Mouse (Mus musculus) liver, embryonic 12.5 days (tissue): ENCODE measurements around the gene Gm5737. TPM values are rescaled to one million over a fixed set of nuclear protein-coding genes. Genes with fewer than 3 reads are reported as not detected.

ENCODE experiments used
- ATAC-seq: fragments of 200-750 bp; cut with Nextera tagmentation; 2 replicates; pipeline ENCODE4 v1.8.0; 2017; ENCODE audit warnings: moderate number of reproducible peaks, mild to moderate bottlenecking, moderate library complexity
- H3K27ac ChIP-seq: fragments of 300-500 bp; sonication (generic); 2 replicates; pipeline ENCODE4 v1.5.1; 2016; ENCODE audit warnings: mild to moderate bottlenecking
- H3K27me3 ChIP-seq: fragments of 300-500 bp; sonication (generic); replicated peaks from 2 replicates; pipeline ENCODE4 v1.6.1; 2016; ENCODE audit warnings: mild to moderate bottlenecking, moderate library complexity
- H3K36me3 ChIP-seq: fragments of 300-500 bp; sonication (generic); 2 replicates; pipeline ENCODE4 v1.6.1; 2016; ENCODE audit warnings: mild to moderate bottlenecking, moderate library complexity
- H3K4me1 ChIP-seq: fragments of 300-500 bp; sonication (generic); 2 replicates; pipeline ENCODE4 v1.6.1; 2016
- H3K4me2 ChIP-seq: fragments of 300-500 bp; sonication (generic); 2 replicates; pipeline ENCODE4 v1.6.1; 2016; ENCODE audit warnings: mild to moderate bottlenecking, moderate library complexity
- H3K4me3 ChIP-seq: fragments of 300-500 bp; sonication (generic); 2 replicates; pipeline ENCODE4 v1.5.1; 2016; ENCODE audit warnings: mild to moderate bottlenecking, moderate library complexity
- H3K9ac ChIP-seq: fragments of 300-500 bp; sonication (generic); 2 replicates; pipeline ENCODE4 v1.6.1; 2016; ENCODE audit warnings: mild to moderate bottlenecking, moderate library complexity
- H3K9me3 ChIP-seq: fragments of 300-500 bp; sonication (generic); replicated peaks from 2 replicates; pipeline ENCODE4 v1.6.1; 2016; ENCODE audit warnings: mild to moderate bottlenecking, moderate library complexity
- WGBS: fragments of 180-500 bp; shearing (Covaris S2); methylation state at CpG from one replicate; pipeline ENCODE4 v1.1.7; 2016; ENCODE audit not compliant: insufficient replicate concordance; 5-methylcytosine and 5-hydroxymethylcytosine counted together
- polyA plus RNA-seq: library from polyadenylated mRNA; unstranded; fragments of >200 nt; fragmentation: Nextera tagmentation; extraction: Ambion mirVana; gene quantifications from 2 replicates; pipeline ENCODE4 v1.2.1, GENCODE M21; 2016

Gene Gm5737
- polyA plus RNA-seq, 1 experiment from 2014 or later, result not detected

DNA sequence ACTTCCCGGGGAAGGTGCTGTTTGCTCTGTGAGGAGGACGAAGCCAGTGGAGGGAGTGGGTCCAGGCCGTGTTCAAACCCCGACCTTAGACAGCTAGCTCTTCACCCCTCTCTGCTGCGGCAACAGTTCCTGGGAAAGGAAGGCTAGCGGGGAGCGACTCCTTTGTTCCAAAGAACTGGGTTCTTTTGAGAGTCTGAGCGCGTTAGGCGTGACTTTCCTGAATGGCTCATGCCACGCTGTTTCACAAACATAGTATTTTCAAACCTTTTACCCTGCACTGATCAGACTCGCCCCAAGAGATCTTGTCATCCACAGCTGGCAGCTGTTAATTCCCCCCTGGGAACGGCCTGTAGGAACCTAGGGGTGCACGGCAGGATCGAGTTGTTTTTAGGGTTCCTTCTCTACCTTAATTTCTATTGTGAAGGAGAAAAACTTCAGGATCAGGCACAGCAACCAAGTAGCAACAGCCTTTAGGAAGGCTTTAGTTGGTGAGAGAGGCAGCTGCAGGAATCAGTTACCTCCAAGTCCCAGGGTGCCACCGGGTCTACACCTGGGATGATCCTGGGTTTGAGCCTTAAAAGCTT, 31.8 kb downstream of the Gm5737 start:
- ATAC-seq, result no peak
- Histone ChIP-seq H3K9me3 (no peaks in the 10 kb centered on the region), H3K9ac (peak overlapping the region; percentile 93), H3K4me1 (peaks cover 63% of the 10 kb centered on the region), H3K4me2 (peak overlapping the region; percentile 89), H3K4me3 (peak overlapping the region; percentile 94), H3K27ac (peak overlapping the region; percentile 97), H3K27me3 (no peaks in the 10 kb centered on the region), H3K36me3 (peaks cover 44% of the 10 kb centered on the region)
- 5% methylated on average over 16 of the region's 16 CpGs for WGBS

DNA sequence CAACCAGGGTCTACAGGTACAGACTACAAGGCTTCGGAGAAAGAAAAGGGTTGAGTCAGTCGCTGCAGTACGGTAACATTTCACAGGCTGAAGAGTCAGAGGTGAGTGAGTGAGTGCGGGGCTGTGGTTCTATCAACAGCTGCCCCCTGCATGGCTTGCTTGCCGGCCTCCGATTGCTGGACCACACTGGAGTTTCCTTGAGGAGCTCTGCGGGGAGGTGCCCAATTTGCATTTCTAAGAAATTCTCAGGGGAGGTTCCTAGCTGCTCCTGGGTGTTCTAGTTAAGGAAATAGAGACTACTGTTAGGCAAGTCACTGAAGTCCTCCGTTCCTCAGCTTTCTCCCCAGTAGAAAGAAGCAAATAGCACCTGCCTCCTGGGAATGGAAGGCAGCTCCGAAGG, 32.5 kb downstream of the Gm5737 start:
- peak overlapping the region; percentile 89 for H3K4me2 ChIP-seq
- H3K27me3 ChIP-seq, result no peaks in the 10 kb centered on the region
- H3K36me3 ChIP-seq, result peaks cover 46% of the 10 kb centered on the region
- no peaks in the 10 kb centered on the region for H3K9me3 ChIP-seq
- no peak for ATAC-seq
- peak overlapping the region; percentile 97 for H3K27ac ChIP-seq
- H3K9ac ChIP-seq, result peak overlapping the region; percentile 93
- 54% methylated on average over 9 of the region's 9 CpGs for WGBS
- H3K4me3 ChIP-seq, result peak overlapping the region; percentile 94
- peaks cover 70% of the 10 kb centered on the region for H3K4me1 ChIP-seq

DNA sequence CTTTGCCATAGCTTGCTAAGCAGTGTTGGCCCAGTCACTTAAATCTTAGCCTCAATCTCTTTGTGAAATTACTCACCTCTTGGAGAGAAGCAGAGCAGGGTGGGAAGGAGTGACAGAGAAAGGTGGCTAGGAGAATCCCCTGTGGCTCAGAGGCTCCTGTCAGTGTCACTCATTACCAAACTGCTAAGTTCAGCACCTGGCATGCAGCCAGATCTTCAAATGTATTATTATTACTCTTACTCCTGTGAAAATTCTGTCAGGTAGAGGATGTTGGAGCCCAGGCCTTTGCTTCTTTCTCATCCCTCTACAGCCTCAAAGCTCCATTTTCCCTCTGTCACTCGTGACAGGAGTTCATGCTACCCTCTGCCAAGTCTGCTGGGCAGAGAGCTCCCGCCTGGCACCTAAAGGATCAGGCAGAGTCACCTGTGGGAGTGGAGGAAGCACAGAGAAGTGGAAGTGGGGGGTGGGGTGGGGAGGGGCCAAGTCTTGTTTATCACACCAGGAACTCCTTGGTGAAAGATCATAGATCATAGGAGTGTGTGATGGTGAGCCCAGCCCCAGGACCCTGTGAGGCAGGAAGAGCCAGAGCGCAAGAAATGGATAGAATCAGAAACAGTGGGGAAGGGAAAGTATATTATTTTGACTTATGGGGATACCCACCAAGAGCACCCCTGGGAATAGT, 36.8 kb downstream of the Gm5737 start:
- WGBS, result 61% methylated on average over 3 of the region's 3 CpGs
- peak overlapping the region; percentile 66 for H3K27ac ChIP-seq
- peaks cover 93% of the 10 kb centered on the region for H3K4me1 ChIP-seq

DNA sequence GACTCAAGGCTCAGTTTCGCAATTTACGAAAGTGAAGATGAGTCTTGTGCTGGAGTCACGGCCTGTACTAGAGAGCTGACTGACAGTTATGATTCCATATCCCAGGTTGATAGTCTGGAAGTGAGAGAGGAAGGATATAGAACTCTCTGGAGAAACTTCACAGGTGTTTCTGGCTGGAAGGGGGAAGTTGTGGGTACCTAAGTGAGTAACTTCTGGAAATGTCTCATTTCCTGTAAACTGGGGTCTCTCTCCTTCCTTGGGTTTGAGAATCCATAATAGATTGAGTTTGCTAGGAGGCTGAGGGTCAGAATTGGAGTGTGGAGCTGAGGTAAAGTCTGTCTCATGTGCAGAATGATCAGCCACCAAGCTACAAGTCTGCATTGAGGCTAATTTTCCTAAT, 38.0 kb downstream of the Gm5737 start:
- peak overlapping the region; percentile 57 for H3K9ac ChIP-seq
- H3K36me3 ChIP-seq, result peaks cover 51% of the 10 kb centered on the region
- H3K9me3 ChIP-seq, result no peaks in the 10 kb centered on the region
- peak overlapping the region; percentile 77 for H3K27ac ChIP-seq
- H3K4me2 ChIP-seq, result peak overlapping the region; percentile 62
- peak overlapping the region; percentile 24; the same call in 1 of the 2 replicates for H3K4me3 ChIP-seq
- peaks cover 91% of the 10 kb centered on the region for H3K4me1 ChIP-seq
- 75% methylated on average over 3 of the region's 3 CpGs for WGBS
- H3K27me3 ChIP-seq, result no peaks in the 10 kb centered on the region
- ATAC-seq, result no peak

More for the DNA sequence above, 36.8 kb downstream of the Gm5737 start:
- peak overlapping the region; percentile 1 for H3K4me2 ChIP-seq
- H3K9me3 ChIP-seq, result no peaks in the 10 kb centered on the region
- no peak overlapping the region for H3K4me3 ChIP-seq
- H3K9ac ChIP-seq, result peak overlapping the region; percentile 33; the same call in 1 of the 2 replicates
- peaks cover 58% of the 10 kb centered on the region for H3K36me3 ChIP-seq
- ATAC-seq, result no peak
- H3K27me3 ChIP-seq, result no peaks in the 10 kb centered on the region

DNA sequence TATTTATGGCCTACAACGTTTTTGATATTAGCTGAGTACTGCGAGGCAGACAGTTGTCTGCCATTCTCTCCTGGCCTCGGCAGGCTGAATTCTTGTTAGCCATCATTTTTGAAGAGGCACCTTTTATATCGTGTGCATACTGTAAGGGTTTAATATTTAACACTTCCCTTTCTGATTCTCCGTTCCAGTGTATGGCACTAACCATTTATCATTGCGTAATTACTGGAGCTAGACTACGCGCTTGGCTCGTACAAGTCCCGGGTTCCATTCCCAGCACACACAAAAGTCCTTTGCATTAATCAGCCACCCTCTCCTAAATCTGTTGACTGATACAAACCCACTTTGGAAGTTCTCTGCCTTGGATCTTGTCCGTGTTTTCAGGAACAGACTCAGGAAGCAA, 47.7 kb downstream of the Gm5737 start:
- Histone ChIP-seq H3K27me3 (no peaks in the 10 kb centered on the region), H3K9ac (peak overlapping the region; percentile 71), H3K36me3 (peaks cover 44% of the 10 kb centered on the region), H3K4me1 (peaks cover 95% of the 10 kb centered on the region), H3K4me3 (no peak overlapping the region), H3K9me3 (no peaks in the 10 kb centered on the region), H3K27ac (peak overlapping the region; percentile 97), H3K4me2 (peak overlapping the region; percentile 66; the same call in 1 of the 2 replicates)
- WGBS, result 81% methylated on average over 11 of the region's 11 CpGs
- ATAC-seq, result no peak

DNA sequence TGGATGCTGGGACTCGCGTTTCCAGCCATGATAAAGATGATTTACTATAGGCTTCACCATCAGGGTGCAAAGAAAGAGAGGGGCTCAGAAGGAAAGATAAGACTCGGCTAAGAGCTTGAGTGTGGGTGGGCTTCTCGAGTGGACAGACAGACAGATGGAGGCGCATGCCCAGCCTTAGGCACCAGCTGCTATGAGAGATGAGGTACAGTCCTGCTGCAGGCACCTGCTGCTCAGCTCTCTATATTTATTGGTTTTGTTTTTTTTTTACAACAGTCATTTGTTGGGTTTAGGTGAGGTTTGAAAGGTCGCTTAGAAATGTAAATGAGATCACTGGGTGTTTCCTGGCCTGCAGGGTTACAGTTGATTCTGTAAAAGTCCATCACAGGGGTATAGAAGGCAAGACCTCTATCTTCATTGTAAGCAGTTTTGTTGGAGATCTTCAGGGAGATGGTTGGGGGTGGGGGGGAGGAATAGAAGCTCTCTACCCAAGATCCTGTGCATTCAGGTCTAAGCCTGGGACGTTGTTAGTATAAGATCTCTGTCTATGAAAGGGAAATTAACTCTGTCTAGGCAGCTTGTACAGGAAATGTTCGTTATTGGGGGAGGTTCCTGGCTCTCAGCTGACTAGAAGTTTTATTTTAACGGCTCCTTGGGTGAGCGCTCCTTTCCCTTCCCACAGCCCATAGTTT, 48.8 kb downstream of the Gm5737 start:
- Histone ChIP-seq H3K4me1 (peaks cover 95% of the 10 kb centered on the region), H3K36me3 (peaks cover 44% of the 10 kb centered on the region), H3K9me3 (no peaks in the 10 kb centered on the region), H3K4me2 (peak overlapping the region; percentile 66), H3K9ac (peak overlapping the region; percentile 71), H3K27me3 (no peaks in the 10 kb centered on the region), H3K27ac (peak overlapping the region; percentile 97), H3K4me3 (peak overlapping the region; percentile 27)
- no peak for ATAC-seq
- WGBS, result 21% methylated on average over 10 of the region's 10 CpGs

DNA sequence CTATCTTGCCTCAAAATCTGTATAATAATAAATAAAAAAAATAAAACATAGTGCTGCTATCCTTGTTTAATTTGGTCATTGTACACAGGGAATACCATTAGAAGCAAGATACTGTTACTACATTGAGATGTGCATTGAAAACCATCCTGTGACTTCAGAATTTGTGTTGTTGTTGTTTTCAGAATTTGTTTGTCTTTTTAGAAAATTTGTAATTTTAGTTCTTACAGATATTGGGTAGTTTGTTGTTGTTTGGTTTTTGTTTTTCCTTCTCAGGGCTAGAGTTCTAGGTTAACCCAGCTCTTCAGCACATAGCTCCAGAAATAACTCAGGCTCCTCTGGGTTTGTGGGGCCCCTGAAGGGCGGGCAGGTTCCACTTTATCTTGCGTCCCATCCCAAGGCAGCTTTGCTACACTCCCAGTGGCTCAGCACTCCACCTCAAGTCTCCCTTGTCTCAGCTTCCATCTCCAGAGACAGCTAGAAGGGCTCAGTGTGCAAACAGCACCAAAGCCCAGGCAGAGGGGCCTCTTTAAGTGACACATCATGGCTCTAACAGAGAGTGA, 49.4 kb downstream of the Gm5737 start:
- 8% methylated on average over 2 of the region's 2 CpGs for WGBS
- Histone ChIP-seq H3K9ac (peak overlapping the region; percentile 71), H3K9me3 (no peaks in the 10 kb centered on the region), H3K27ac (peak overlapping the region; percentile 97), H3K4me3 (peak overlapping the region; percentile 27), H3K4me1 (peaks cover 95% of the 10 kb centered on the region), H3K4me2 (peak overlapping the region; percentile 66), H3K36me3 (peaks cover 44% of the 10 kb centered on the region), H3K27me3 (no peaks in the 10 kb centered on the region)
- ATAC-seq, result peak; percentile 92

DNA sequence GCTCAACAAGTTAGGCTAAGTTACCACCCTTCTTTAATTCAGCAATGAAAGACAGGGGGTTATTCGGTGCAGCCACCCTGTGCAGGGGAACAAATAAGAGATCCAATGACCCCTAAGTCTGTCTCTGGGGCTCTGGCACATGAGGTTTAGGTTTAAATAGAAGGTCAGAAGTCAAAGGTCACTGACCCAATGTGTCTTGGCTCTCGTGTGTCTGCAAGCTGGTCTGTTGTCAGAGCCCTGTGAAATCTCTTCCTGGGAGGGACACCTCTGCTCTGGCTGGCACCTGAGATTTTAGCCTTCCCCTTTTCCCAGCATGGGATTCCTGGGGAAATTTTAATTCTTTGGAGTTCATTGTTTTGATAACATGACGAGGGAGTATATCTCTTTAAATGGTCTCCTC, 50.0 kb downstream of the Gm5737 start:
- peaks cover 47% of the 10 kb centered on the region for H3K36me3 ChIP-seq
- 0 out of 2 replicates have a peak, but pooled peaks have one; percentile 3 for ATAC-seq
- peak overlapping the region; percentile 97 for H3K27ac ChIP-seq
- H3K4me3 ChIP-seq, result peak overlapping the region; percentile 27
- H3K9me3 ChIP-seq, result no peaks in the 10 kb centered on the region
- H3K4me1 ChIP-seq, result peaks cover 95% of the 10 kb centered on the region
- H3K27me3 ChIP-seq, result no peaks in the 10 kb centered on the region
- 32% methylated on average over 3 of the region's 3 CpGs for WGBS
- H3K9ac ChIP-seq, result peak overlapping the region; percentile 71
- peak overlapping the region; percentile 66 for H3K4me2 ChIP-seq

DNA sequence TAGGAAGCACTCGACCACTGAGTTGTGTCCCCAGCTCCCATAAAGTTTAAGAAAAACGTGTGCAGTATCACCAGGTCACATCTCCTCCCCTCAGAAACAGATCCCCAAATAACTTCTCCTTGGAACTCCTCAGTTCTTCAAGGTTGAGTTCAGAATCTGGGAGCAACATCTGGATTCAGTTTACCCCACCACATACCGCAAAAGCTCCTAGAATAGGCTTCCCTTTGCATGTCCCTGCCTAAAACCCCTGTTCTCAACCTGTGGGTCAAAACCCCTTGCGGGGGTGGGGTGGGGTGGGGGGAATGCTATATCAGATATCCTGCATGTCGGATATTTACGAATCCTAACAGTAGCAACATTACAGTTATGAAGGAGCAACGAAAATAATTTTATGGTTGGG, 50.5 kb downstream of the Gm5737 start:
- Histone ChIP-seq H3K9me3 (no peaks in the 10 kb centered on the region), H3K27ac (peak overlapping the region; percentile 97), H3K4me3 (no peak overlapping the region), H3K4me1 (peaks cover 95% of the 10 kb centered on the region), H3K9ac (peak overlapping the region; percentile 71), H3K27me3 (no peaks in the 10 kb centered on the region), H3K4me2 (peak overlapping the region; percentile 66), H3K36me3 (peaks cover 47% of the 10 kb centered on the region)
- no peak for ATAC-seq
- 60% methylated on average over 7 of the region's 7 CpGs for WGBS

DNA sequence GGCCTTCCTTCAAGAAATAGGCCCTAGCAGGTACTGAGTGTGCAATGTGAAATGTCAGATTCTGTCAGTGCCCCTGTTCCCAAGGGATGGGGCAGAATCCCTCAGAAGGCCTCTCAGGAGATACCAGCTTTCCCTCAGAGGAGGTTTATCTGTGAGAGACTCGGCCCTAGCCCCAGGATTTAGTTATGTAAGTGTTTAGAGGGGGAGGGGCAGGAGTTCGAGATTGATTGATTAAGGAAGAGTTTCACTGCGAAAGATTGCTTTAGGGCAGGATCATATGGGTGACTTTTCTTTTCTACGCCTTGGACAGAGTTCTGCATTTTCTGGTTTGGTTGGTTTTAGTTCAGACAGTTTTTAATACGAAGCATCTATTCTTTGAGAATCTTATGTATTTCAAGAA, 51.3 kb downstream of the Gm5737 start:
- H3K4me3 ChIP-seq, result no peak overlapping the region
- no peaks in the 10 kb centered on the region for H3K27me3 ChIP-seq
- peaks cover 39% of the 10 kb centered on the region for H3K36me3 ChIP-seq
- H3K27ac ChIP-seq, result peak overlapping the region; percentile 97
- WGBS, result 43% methylated on average over 5 of the region's 5 CpGs
- H3K4me2 ChIP-seq, result peak overlapping the region; percentile 66
- H3K9me3 ChIP-seq, result no peaks in the 10 kb centered on the region
- H3K4me1 ChIP-seq, result peaks cover 95% of the 10 kb centered on the region
- ATAC-seq, result no peak
- peak overlapping the region; percentile 71 for H3K9ac ChIP-seq

DNA sequence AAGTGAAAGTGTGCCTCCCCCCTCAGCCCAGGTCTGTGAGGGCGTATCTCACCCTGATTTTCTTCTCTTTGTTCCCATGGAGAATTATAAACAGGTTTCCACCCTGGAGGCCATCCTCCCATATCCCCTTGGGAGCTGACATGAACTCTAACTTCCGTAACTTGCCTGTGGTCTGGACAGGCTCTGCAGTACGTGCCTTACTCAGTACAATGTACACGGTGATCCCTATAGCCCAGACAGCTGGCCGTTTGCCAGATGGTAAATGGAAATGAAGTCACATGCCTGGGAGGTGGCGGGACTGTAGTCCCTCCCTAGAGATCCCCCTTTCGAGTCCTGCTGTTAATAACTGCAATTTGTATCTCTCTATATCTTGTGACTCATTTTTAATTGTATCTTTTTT, 52.9 kb downstream of the Gm5737 start:
- H3K9me3 ChIP-seq, result no peaks in the 10 kb centered on the region
- H3K27ac ChIP-seq, result peak overlapping the region; percentile 97
- H3K36me3 ChIP-seq, result peaks cover 34% of the 10 kb centered on the region
- WGBS, result 51% methylated on average over 7 of the region's 7 CpGs
- H3K27me3 ChIP-seq, result no peaks in the 10 kb centered on the region
- peaks cover 100% of the 10 kb centered on the region for H3K4me1 ChIP-seq
- no peak for ATAC-seq
- H3K4me3 ChIP-seq, result no peak overlapping the region
- peak overlapping the region; percentile 60 for H3K9ac ChIP-seq
- H3K4me2 ChIP-seq, result peak overlapping the region; percentile 55

DNA sequence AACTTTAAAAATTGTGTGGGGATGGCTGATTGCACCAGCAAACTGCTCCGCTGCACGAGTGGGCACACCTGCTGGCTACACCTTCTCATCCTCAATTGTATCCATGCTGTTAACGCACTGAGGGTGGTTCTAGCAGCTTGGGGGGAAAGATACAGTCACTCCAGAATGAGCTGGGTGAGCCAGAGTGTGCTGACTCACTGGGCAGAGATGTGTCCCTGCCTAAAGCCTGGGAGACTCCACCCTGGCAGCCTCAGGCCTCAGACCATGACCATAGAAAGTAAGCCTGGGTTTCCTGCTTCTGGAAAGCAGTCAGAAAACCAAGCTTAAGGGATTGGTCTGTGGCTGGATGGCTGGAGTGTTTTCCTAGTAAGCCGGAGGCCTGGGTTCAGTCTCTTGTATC, 53.7 kb downstream of the Gm5737 start:
- WGBS, result 38% methylated on average over 4 of the region's 4 CpGs
- Histone ChIP-seq H3K4me3 (0 out of 2 replicates have a peak overlapping the region, but pooled peaks have one; percentile 8), H3K36me3 (peaks cover 30% of the 10 kb centered on the region), H3K4me2 (peak overlapping the region; percentile 55), H3K9ac (peak overlapping the region; percentile 67), H3K9me3 (no peaks in the 10 kb centered on the region), H3K27me3 (no peaks in the 10 kb centered on the region), H3K27ac (peak overlapping the region; percentile 97), H3K4me1 (peaks cover 100% of the 10 kb centered on the region)
- peak; percentile 86 for ATAC-seq
